Mouse (Mus musculus) CH12.LX (cell line): Measurements from ENCODE around the gene Perm1. TPM values are rescaled to one million over a fixed set of nuclear protein-coding genes. Genes with fewer than 3 reads are reported as not detected.

Experiments
- DNase-seq: peaks from one replicate; pipeline ENCODE4 v3.0.0-alpha.2; 2013; ENCODE audit errors: extremely low read depth
- H3K27ac ChIP-seq: 2 replicates; pipeline ENCODE4 v1.5.1; 2012; ENCODE audit warnings: low read depth, mild to moderate bottlenecking, control low read depth, moderate library complexity; ENCODE audit not compliant: insufficient read depth
- H3K27me3 ChIP-seq: replicated peaks from 2 replicates; pipeline ENCODE3; 2012; ENCODE audit warnings: inconsistent platforms
- H3K36me3 ChIP-seq, 2 experiments: replicated peaks in 1 of 2; 2 replicates each; pipeline versions ENCODE3 to v1.6.1; 2012; ENCODE audit warnings: inconsistent platforms in 1 of 2, low read length in 1 of 2, mild to moderate bottlenecking in 1 of 2, mixed read lengths in 1 of 2, moderate library complexity in 1 of 2; ENCODE audit not compliant: control insufficient read depth in 1 of 2, insufficient read depth in 1 of 2
- H3K4me1 ChIP-seq, 2 experiments: 2 replicates each; pipeline ENCODE4 v1.6.1; 2012; ENCODE audit warnings: inconsistent platforms in 1 of 2, moderate library complexity in 1 of 2; ENCODE audit not compliant: insufficient read depth in 2 of 2, control insufficient read depth in 1 of 2
- H3K4me2 ChIP-seq: 2 replicates; pipeline ENCODE4 v1.6.1; 2012; ENCODE audit warnings: low read depth, mild to moderate bottlenecking, control low read depth; ENCODE audit not compliant: poor library complexity, insufficient read depth, severe bottlenecking
- H3K4me3 ChIP-seq, 3 experiments: fragments of 150-350 bp in 1 of 3; sonication (generic) in 1 of 3; replicated peaks in 1 of 3; 2 replicates each; pipeline versions ENCODE3 to v1.5.1; 2011 to 2012; ENCODE audit warnings: low read depth in 2 of 3, low read length in 2 of 3, mild to moderate bottlenecking in 2 of 3, moderate library complexity in 2 of 3, control low read depth in 1 of 3, improper control_type of control experiment in 1 of 3, inconsistent platforms in 1 of 3, mixed read lengths in 1 of 3; ENCODE audit not compliant: poor library complexity in 1 of 3
- H3K79me2 ChIP-seq: replicated peaks from 2 replicates; pipeline ENCODE4 v1.6.1; 2012; ENCODE audit warnings: mild to moderate bottlenecking, moderate library complexity; ENCODE audit not compliant: control insufficient read depth, poor library complexity, insufficient read depth, severe bottlenecking; ENCODE audit errors: extremely low read depth
- H3K9ac ChIP-seq: 2 replicates; pipeline ENCODE4 v1.6.1; 2012; ENCODE audit warnings: low read depth, mild to moderate bottlenecking, control low read depth, moderate library complexity; ENCODE audit not compliant: insufficient read depth
- H3K9me3 ChIP-seq: replicated peaks from 2 replicates; pipeline ENCODE3; 2012; ENCODE audit warnings: low read length, inconsistent platforms, mixed read lengths
- BHLHE40 ChIP-seq: IDR thresholded peaks from 2 replicates; pipeline ENCODE4 v1.6.1; 2011; ENCODE audit warnings: mild to moderate bottlenecking, low read depth, low read length, improper control_type of control experiment
- CHD2 ChIP-seq: IDR thresholded peaks from 2 replicates; pipeline ENCODE4 v1.6.1; 2011; ENCODE audit warnings: low read length, improper control_type of control experiment
- CTCF ChIP-seq, 2 experiments: IDR thresholded peaks in 1 of 2; conservative IDR thresholded peaks in 1 of 2; 2 replicates each; pipeline ENCODE4 v1.5.1; 2011 to 2012; ENCODE audit warnings: low read depth in 2 of 2, low read length in 2 of 2, improper control_type of control experiment in 1 of 2, inconsistent platforms in 1 of 2, mild to moderate bottlenecking in 1 of 2, moderate library complexity in 1 of 2
- E2F4 ChIP-seq: IDR thresholded peaks from 2 replicates; pipeline ENCODE4 v1.6.1; 2011; ENCODE audit warnings: low read depth, low read length, improper control_type of control experiment; ENCODE audit not compliant: insufficient replicate concordance
- EP300 ChIP-seq: IDR thresholded peaks from 2 replicates; pipeline ENCODE4 v1.6.1; 2011; ENCODE audit warnings: low read length, improper control_type of control experiment
- ETS1 ChIP-seq: conservative IDR thresholded peaks from 2 replicates; pipeline ENCODE4 v1.6.1; 2012; ENCODE audit warnings: low read depth, mild to moderate bottlenecking, inconsistent platforms, low read length, improper control_type of control experiment, moderate library complexity
- GABPA ChIP-seq: IDR thresholded peaks from 2 replicates; pipeline ENCODE4 v1.6.1; 2012; ENCODE audit warnings: low read depth, low read length, improper control_type of control experiment, inconsistent platforms; ENCODE audit not compliant: insufficient replicate concordance
- HCFC1 ChIP-seq: IDR thresholded peaks from 2 replicates; pipeline ENCODE4 v1.6.1; 2012; ENCODE audit warnings: low read depth, mild to moderate bottlenecking, inconsistent platforms, low read length, improper control_type of control experiment
- IRF4 ChIP-seq: IDR thresholded peaks from 2 replicates; pipeline ENCODE4 v1.6.1; 2014; ENCODE audit warnings: low read depth, mild to moderate bottlenecking, inconsistent platforms, low read length, improper control_type of control experiment
- JUN ChIP-seq: IDR thresholded peaks from 2 replicates; pipeline ENCODE4 v1.6.1; 2011; ENCODE audit warnings: low read depth, mild to moderate bottlenecking, low read length, improper control_type of control experiment, moderate library complexity; ENCODE audit not compliant: insufficient read depth
- JUND ChIP-seq: conservative IDR thresholded peaks from 2 replicates; pipeline ENCODE4 v1.6.1; 2011; ENCODE audit warnings: low read depth, low read length, improper control_type of control experiment
- KAT2A ChIP-seq: IDR thresholded peaks from 2 replicates; pipeline ENCODE4 v1.6.1; 2012; ENCODE audit warnings: low read length, improper control_type of control experiment, inconsistent platforms; ENCODE audit not compliant: insufficient replicate concordance
- MAFK ChIP-seq: IDR thresholded peaks from 2 replicates; pipeline ENCODE4 v1.6.1; 2011; ENCODE audit warnings: low read length, improper control_type of control experiment; ENCODE audit not compliant: insufficient replicate concordance
- MAX ChIP-seq: IDR thresholded peaks from 2 replicates; pipeline ENCODE4 v1.6.1; 2011; ENCODE audit warnings: low read length, improper control_type of control experiment
- MAZ ChIP-seq: IDR thresholded peaks from 2 replicates; pipeline ENCODE4 v1.6.1; 2012; ENCODE audit warnings: low read depth, mild to moderate bottlenecking, inconsistent platforms, low read length, improper control_type of control experiment, moderate library complexity
- MEF2A ChIP-seq: IDR thresholded peaks from 2 replicates; pipeline ENCODE4 v1.6.1; 2014; ENCODE audit warnings: low read depth, mild to moderate bottlenecking, inconsistent platforms, low read length, improper control_type of control experiment, borderline replicate concordance
- MXI1 ChIP-seq: IDR thresholded peaks from 2 replicates; pipeline ENCODE4 v1.6.1; 2011; ENCODE audit warnings: mild to moderate bottlenecking, low read depth, low read length, improper control_type of control experiment
- MYC ChIP-seq: IDR thresholded peaks from 2 replicates; pipeline ENCODE4 v1.6.1; 2011; ENCODE audit warnings: low read depth, mild to moderate bottlenecking, improper control_type of control experiment, low read length
- NELFE ChIP-seq: IDR thresholded peaks from 2 replicates; pipeline ENCODE4 v1.6.1; 2011; ENCODE audit warnings: low read depth, low read length, improper control_type of control experiment
- NRF1 ChIP-seq: IDR thresholded peaks from 2 replicates; pipeline ENCODE4 v1.6.1; 2014; ENCODE audit warnings: low read depth, mild to moderate bottlenecking, inconsistent platforms, low read length, improper control_type of control experiment, moderate library complexity
- PAX5 ChIP-seq: IDR thresholded peaks from 2 replicates; pipeline ENCODE4 v1.6.1; 2012; ENCODE audit warnings: low read length, inconsistent platforms, mixed read lengths
- POLR2A ChIP-seq: IDR thresholded peaks from 2 replicates; pipeline ENCODE4 v1.6.1; 2011; ENCODE audit warnings: low read depth, mild to moderate bottlenecking, improper control_type of control experiment, low read length
- POLR2AphosphoS2 ChIP-seq: IDR thresholded peaks from 2 replicates; pipeline ENCODE4 v1.6.1; 2011; ENCODE audit warnings: low read depth, low read length, improper control_type of control experiment
- RCOR1 ChIP-seq: conservative IDR thresholded peaks from 2 replicates; pipeline ENCODE4 v1.6.1; 2012; ENCODE audit warnings: low read depth, mild to moderate bottlenecking, inconsistent platforms, low read length, improper control_type of control experiment
- SMC3 ChIP-seq: IDR thresholded peaks from 2 replicates; pipeline ENCODE4 v1.6.1; 2011; ENCODE audit warnings: low read depth, low read length, improper control_type of control experiment
- TCF12 ChIP-seq: IDR thresholded peaks from 2 replicates; pipeline ENCODE4 v1.6.1; 2014; ENCODE audit warnings: low read depth, mild to moderate bottlenecking, inconsistent platforms, low read length, improper control_type of control experiment
- USF1 ChIP-seq: IDR thresholded peaks from 2 replicates; pipeline ENCODE4 v1.6.1; 2014; ENCODE audit warnings: low read depth, mild to moderate bottlenecking, inconsistent platforms, low read length, improper control_type of control experiment
- USF2 ChIP-seq: conservative IDR thresholded peaks from 2 replicates; pipeline ENCODE4 v1.6.1; 2011; ENCODE audit warnings: low read depth, low read length, improper control_type of control experiment
- ZKSCAN1 ChIP-seq: IDR thresholded peaks from 2 replicates; pipeline ENCODE4 v1.6.1; 2012; ENCODE audit warnings: low read depth, inconsistent platforms, low read length, improper control_type of control experiment, borderline replicate concordance
- ZMIZ1 ChIP-seq: IDR thresholded peaks from 2 replicates; pipeline ENCODE4 v1.6.1; 2012; ENCODE audit warnings: low read depth, mild to moderate bottlenecking, inconsistent platforms, low read length, improper control_type of control experiment
- dilution Hi-C: fragments of 300-500 bp; cut with MboI; formaldehyde crosslinking; loops from 2 replicates; pipeline ENCODE4 v1.14.3; 2020; ENCODE audit warnings: low sequenced_read_pairs; ENCODE audit not compliant: extremely low pct_unique_long_range_greater_than_20kb, extremely low pct_ligation_motif_present
- in situ Hi-C: fragments of 300-500 bp; cut with MboI; formaldehyde crosslinking; loops from 3 replicates; pipeline ENCODE4 v1.14.3; 2019; ENCODE audit warnings: low sequenced_read_pairs, low pct_ligation_motif_present, low pct_unique_long_range_greater_than_20kb, mixed read lengths
- polyA plus RNA-seq: library from polyadenylated mRNA; unstranded; fragments of >175 nt; gene quantifications from 2 replicates; pipeline ENCODE4 v1.2.1, GENCODE M21; 2012; ENCODE audit warnings: low read depth; ENCODE audit not compliant: insufficient read length
- total RNA-seq, 2 experiments: library from RNA; depleted of rRNA; stranded (reverse); fragments of 300-350 nt in 1 of 2; fragments of >200 nt in 1 of 2; gene quantifications; 2 replicates each; pipeline ENCODE4 v1.2.3; 2012 to 2014

The Perm1 gene
- total and polyA plus RNA-seq, 3 experiments, result 0.08 to 0.43 TPM; not detected in 1

GRCm38 (mm10) chr4:156195927-156196870 is 19.5 kb upstream of the Perm1 start:
- H3K79me2 ChIP-seq, result no peaks in the 10 kb centered on the region
- peak overlapping the region; percentile 53 for H3K4me2 ChIP-seq
- peaks cover 15% of the 10 kb centered on the region for H3K27me3 ChIP-seq
- in situ Hi-C loops (no loop called here), dilution Hi-C loops (no loop called here)
- peaks cover 8 to 33% of the 10 kb centered on the region in 2 experiments for H3K4me1 ChIP-seq
- H3K9me3 ChIP-seq, result no peaks in the 10 kb centered on the region
- H3K27ac ChIP-seq, result no peak overlapping the region
- H3K36me3 ChIP-seq, result no peaks in the 10 kb centered on the region
- TF ChIP-seq ZMIZ1 (no peak), E2F4 (no peak)
- H3K9ac ChIP-seq, result peak overlapping the region; percentile 21
- no peak for DNase-seq
- peak overlapping the region; percentile 23 to 96 (median 63) for H3K4me3 ChIP-seq

GRCm38 (mm10) chr4:156197131-156197828 is 18.4 kb upstream of the Perm1 start, which contains the start of gene Agrn:
TSS of gene Agrn (minus strand) at chr4:156197488.
- H3K9me3 ChIP-seq, result no peaks in the 10 kb centered on the region
- peak within 1 kb of the TSS; percentile 35 for H3K9ac ChIP-seq
- H3K36me3 ChIP-seq, result no peaks in the 10 kb centered on the region
- peak within 1 kb of the TSS; percentile 53 to 96 (median 63) for H3K4me3 ChIP-seq
- H3K27me3 ChIP-seq, result peaks cover 19% of the 10 kb centered on the region
- H3K4me1 ChIP-seq, result peaks cover 9 to 34% of the 10 kb centered on the region in 2 experiments
- H3K79me2 ChIP-seq, result no peaks in the 10 kb centered on the region
- dilution Hi-C loops (no loop called here), in situ Hi-C loops (no loop called here)
- H3K27ac ChIP-seq, result peak within 1 kb of the TSS; percentile 58
- DNase-seq, result no peak
- peak within 1 kb of the TSS; percentile 53 for H3K4me2 ChIP-seq
- TF ChIP-seq ETS1 (no peak), ZMIZ1 (no peak), MAX (no peak), MXI1 (no peak; the same call in 1 of the 2 replicates), MAFK (no peak), KAT2A (no peak), EP300 (no peak), ZKSCAN1 (no peak), JUND (no peak), CTCF (conservative IDR thresholded peaks at IDR 0.05 in 1 of 2, IDR thresholded peaks at IDR 0.05 in 1 of 2; ENCODE audit: low read depth in 2 of 2, low read length in 2 of 2) (no peak), CHD2 (no peak), MYC (no peak), TCF12 (no peak; the same call in 1 of the 2 replicates), MEF2A (no peak), NRF1 (no peak), HCFC1 (0 out of 2 replicates have a peak, but pooled peaks have one; percentile 6), NELFE (no peak), POLR2A (peak; percentile 23; the same call in 1 of the 2 replicates), IRF4 (no peak), GABPA (no peak), PAX5 (no peak), USF2 (no peak), POLR2AphosphoS2 (no peak), JUN (no peak), USF1 (no peak), RCOR1 (no peak), SMC3 (no peak), BHLHE40 (no peak), MAZ (no peak)
